Mouse (Mus musculus): ENCODE results near the gene Zranb1. TPM values are rescaled to one million over a fixed set of nuclear protein-coding genes. Genes with fewer than 3 reads are reported as not detected.
A peak's percentile ranks its signal among the peaks of the same experiment; 100 is the strongest.

Zranb1 gene
- 10 to 100 TPM; 30.0 to 35.5 TPM for total RNA-seq (2021)
- long read RNA-seq, experiment 1, full-length matches to known transcripts: 24 of 48 reads
- long read RNA-seq, experiment 1, partial matches to known transcripts: 2 of 48 reads
- long read RNA-seq, experiment 1, other reads (novel, unspliced or antisense): 22 of 48 reads
- long read RNA-seq, experiment 2, full-length matches to known transcripts: 4 of 11 reads
- long read RNA-seq, experiment 2, partial matches to known transcripts: 2 of 11 reads
- long read RNA-seq, experiment 2, other reads (novel, unspliced or antisense): 5 of 11 reads

DNA sequence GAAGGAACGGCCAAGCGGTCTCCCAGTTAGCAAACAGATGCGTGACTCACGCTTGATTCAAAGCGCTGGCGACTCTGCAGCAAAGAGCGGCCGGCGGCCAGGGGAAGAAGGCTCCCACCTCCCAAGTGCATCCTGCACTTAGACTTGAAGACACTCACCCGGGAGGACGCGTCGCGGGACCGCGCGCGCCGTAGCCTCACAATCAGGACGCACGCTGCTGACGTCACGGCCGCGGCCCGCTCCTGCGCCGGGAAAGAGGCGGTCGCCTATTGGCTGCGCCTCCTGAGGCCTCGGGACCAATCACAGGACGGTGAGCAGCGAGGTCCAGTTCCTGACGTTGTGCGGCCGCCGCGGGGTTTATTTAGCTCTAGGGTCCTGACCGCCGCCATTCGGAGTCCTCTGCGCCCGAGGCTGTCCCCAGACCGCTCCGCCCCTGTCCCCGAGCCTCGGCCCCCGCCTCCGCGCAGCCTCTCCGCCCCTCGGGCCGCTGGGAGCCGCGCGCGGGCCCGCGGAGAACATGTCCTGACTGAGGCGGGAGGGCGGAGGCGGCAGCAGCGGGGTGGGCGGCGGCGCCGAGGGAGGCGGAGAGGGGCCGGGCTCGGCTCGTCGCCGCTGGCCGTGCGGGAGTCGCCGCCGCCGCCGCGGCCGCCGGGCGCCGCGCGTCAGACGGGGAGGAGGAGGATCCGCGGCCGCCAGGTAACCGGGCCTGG lies at the start of gene Zranb1:
TSS of gene Zranb1 (plus strand) at position 293 of the 710 bp plus-strand sequence.
- peak; percentile 99 for DNase-seq

DNA sequence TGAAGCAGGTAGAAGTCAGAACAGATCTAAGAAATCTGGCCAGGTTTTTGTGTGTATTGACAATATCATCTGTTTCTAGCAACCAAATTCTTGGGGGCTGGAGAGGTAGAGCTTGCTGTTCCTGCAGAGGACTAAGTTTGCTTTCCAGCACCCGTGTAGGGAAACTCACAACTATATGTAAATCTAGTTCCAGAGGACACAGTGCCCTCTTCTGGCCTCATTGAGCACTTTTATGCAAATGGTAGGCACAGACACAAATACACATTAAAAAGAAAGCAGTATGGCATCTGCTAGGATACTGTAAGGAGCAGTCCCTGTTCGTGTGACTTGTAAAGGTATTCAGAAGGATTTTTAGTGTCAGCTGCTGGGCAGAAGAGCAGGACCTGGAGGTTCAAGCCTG lies 48.6 kb upstream of the Zranb1 start:
- DNase-seq: no peak

DNA sequence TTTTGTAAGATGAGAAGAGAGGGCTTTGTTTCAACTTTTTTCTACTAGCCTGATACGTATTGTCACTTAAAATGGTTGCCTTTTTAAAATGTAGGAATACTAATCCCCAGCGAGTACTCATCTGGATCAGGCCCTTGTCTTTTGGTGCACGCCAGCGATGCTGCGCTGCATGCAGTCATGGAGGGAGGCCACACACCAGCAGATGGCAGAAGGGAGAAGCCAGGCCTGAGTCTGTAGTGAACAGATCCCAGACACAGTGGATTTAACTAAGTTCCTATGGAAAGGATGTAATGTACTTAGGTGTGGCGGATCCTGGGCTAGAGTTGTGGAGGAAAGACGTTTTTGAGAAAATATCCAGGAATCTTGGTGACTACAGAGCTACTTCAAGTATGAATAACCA lies 46.9 kb upstream of the Zranb1 start:
- no peak for DNase-seq

DNA sequence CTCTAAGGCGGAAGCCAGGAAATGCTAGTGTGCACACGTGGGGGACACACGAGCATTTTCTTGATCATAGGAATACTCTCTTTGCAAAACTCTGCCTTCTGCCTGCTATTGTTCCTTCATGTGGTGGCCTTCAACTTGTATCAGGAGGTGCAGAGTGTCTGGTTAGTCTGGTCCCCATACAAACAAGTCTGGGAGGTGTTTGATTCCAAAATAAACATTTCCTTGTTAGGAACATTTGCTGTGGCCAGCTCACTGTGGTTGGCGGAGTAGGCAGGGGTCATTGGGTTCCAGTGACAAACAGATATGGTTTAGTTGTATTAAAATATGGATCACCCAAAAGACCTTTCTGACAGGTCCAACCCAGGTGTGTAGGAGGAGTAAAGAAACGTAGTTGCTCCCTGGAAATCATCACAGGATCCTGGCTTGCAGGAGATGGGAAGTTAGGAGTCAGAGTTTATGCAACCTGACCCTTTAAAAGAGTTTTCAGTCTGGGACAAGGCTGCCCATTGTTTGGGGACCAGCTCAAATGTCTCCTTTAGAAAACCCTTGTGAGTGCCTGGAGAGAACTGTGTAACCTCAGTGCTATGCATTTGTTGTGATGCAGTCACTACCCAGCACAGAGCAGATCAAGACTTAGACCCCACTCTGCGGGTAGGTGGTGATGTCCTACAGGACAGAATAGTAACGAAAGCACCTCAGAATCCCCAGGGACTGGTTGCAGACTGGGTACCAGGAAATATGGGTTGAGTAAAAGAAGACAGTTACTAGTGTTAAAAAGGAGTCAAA lies 43.7 kb upstream of the Zranb1 start:
- DNase-seq: no peak

DNA sequence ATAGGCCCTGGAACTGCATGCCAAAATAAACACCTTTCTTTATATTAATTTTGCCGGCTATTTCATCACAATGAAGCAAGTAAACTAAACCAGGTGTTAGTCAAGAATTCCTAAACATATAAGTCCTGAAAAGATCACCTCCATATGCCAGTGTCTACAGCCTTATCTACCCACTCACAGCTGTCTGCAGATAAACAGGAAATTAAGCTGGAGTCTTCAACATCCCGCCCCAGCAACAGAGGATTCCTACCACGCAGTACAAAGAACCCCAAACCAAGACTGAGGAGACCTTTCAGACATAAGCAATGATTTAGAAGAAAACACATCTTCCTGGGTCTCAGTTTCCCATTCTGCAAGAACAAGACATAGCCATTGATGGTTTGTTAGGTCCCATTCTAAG lies 42.9 kb upstream of the Zranb1 start:
- DNase-seq: no peak

DNA sequence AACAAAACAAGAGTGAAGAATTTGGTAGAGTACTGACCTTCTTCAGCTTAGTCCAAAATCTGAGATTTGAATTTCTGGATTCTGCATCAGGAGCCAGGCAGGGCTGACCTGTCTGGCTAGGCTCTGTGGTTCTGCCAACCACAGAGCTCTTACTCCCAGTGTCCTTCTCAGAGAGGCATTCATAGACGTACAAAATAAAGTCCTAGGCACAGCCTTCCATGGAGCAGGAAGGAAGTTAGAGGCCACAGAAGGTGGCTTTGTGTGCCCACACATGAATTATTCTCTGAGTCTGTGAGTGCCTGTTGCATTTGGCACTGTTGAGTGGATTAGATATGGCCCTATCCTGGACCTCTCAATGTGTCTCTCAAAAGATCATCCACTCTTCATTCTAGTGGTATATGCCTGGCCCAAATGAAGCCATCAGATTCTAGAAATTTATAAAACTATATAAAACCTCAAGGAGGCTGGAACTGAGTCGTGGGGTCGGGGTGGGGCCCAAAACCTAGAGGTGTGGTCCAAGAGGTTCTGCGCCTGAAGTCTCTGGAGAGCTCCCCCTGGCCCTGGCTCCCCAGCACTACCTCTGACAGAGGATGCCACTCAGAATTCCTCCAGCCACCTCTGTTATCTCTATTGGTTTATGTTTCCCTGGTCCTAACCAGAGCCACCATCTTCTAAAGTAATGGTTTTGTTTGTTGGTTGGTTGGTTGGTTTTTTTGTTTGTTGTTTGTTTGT lies 42.3 kb upstream of the Zranb1 start:
- DNase-seq: no peak

DNA sequence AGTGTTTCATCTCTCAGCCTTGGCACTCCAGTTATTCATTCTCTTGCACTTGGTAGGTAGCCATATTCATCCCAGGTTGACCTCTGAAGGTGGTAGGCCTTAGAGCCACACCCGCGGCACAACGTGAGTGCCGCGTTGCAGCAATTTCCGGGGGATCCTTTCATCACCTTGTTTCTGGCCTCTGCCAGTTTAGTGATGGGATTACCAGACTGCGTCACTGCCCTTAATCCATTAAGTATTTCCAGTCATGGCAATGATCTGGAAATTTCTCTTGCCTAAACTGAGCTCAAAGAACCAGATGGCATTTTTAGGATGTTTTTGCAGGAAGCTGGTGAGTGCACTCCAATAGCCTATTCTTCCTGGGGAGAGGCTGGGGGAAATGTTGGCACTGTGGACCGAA lies 41.3 kb upstream of the Zranb1 start:
- DNase-seq: no peak

DNA sequence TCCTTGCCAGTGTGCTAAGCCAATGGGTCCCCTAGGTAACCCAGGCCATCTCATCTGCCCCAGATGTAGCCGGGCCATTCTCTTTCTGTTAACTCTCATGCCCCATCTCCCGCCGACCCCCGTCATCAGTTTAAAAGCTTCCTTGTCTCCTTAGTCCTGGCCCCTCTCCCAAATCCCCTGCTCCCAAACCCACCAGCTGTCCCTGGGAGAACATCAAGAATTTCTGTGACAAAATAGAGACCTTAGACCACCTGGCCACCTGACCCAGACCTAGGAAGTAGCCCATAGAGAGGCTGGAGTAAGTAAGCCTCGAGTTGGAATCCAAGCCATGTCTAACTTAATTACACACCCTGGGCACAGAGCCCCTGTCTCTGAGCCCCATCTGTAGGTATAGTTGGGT lies 40.7 kb upstream of the Zranb1 start:
- DNase-seq: no peak

DNA sequence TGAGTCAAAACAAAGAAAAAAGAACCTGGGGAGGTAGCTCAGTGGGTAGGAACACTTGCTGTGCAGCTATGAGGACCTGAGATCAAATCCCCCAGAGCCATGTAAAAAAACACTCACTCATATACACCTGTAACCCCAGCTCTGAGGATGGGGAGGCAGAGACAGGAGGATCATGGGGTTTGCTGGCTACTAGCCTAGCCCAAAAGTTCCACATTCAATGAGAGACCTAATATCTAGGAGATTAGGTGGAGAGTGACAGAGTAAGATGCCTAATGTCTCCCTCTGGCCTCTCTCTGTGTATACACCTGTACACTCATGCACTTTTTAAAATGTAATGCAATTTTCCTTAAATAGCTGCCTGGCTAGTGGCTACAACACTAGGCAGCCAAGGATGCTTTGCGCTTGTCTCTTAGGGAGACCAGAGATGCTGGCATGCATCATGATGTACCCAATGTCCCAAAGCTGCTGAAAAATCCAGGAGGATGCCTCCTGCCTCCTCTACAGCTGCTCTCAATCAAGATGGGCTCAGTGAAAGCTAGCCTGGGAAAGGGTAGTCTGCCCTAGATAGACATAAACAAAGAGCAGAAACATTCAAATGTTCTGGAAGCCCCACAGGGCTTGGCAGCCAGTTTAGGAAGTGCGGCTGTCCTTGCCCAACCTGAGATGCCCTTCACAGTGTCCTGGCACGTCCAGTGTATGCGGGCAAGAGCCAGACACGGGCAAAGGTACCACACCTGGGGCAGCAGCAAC lies 39.2 kb upstream of the Zranb1 start:
- DNase-seq: peak in 1 of 2 experiments; percentile 10

DNA sequence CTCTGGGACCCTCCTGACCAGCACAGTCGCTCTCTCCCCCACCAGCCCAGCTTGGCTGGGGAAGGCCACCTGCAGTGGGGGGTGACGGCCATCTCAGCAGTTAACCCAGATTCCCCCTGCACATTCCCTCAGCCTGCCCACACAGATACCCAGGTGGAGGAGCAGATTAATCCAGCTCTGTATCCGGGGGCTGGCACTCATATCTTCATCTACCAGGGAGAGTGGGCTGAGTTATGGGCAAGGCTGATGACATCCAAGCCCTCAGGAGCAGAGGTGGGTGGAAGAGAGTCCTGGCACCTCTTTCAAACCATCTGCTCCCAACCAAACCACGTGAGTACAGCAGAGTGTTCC lies 38.7 kb upstream of the Zranb1 start:
- no peak for DNase-seq

DNA sequence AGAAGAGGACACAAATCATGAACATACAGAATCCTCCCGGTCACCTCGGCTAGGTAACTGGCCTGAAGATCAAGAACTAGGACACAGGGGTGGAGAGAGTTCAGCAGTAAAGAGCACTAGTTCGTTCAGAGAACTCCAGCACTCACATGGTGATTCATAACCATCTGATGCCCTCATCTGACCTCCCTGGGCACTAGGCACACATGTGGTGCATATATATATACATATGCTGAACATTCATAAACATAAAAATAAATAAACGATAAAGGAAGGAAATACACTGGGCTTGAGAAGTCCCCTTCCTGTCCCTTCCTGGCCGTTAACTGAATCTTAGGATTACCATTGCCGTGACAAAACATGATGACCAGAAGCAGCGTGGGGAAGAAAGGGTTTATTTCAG lies 38.1 kb upstream of the Zranb1 start:
- DNase-seq: no peak

DNA sequence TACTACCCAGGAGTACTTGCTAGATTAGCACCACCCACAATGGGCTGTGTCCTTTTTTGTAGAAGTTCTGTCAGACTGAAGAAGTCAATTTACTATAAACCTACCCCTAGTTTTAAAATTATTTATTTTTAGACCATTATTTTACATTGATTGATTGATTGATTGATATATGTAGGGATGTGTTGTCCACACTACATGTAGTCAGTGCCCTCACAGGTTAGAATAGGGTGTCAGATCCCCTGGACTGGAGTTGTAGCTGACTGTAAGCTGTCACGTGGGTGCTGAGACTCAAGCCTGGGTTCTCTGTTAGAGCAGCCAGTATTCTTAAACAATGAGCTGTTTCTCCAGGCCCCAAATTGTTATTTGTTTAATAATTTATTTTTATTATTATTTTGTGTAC lies 37.6 kb upstream of the Zranb1 start:
- no peak for DNase-seq

DNA sequence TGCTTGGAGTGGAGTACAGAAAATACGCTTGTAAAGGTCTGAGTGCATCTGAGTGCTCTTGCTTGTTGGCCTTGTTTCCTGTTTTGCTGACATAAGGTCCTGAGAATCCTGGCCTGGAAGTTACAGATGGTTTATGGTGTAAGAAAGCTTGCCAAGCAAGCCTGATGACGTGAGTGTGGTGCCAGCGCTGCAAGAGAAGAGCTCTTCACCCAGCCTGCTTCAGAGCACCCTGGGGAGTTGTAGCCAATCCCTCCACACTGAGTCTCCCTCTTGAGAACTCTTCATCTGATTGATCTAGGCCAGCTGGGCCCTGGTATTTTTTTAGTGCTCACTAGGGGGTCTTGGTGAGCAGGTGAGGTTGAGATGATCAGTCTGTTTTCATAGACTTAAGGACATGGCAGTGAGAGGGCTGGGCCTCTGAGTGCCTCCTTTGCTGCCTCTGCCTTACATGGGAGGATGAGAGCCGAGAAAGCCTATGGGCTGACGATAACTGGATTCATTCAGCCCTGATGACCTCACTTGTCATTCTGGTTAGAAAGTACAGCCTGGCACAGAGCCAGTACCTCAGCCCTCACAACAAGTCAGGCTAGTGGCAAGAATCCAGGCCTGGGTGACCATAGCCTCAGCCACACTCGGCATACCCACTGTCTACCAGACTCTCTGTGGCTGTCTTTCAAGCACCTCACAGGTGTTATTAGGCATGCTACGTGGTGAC lies 35.9 kb upstream of the Zranb1 start:
- peak; percentile 80 for DNase-seq

DNA sequence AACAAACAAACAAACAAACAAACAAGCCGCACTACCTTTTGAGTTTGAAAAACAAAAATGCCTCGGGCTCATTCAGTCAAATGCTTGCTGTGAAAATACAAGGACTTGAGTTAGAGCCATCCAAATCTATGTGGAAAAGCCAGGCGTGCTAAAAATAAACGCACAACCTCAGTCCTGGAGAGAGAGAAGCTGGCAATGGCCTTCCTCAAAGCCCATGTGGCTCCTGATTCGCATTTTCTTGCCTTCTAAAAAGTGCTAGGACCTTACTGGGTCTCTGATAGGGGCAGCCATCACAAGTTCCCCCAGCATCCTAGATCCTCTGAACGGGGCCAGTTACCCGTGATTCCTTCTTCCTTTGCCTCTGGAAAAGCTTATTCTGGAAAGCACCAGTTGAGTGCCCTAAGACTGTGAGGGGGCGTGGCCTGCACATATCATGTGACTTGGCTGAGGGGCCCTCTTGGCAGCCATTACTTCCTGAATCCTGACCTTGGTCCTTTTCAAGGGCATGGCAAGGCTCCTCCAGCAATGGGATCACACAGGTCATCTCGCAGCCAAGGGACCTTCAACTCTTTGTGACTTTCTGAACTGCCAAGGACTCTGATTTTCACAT lies 34.6 kb upstream of the Zranb1 start:
- peak; percentile 58 to 71 for DNase-seq

DNA sequence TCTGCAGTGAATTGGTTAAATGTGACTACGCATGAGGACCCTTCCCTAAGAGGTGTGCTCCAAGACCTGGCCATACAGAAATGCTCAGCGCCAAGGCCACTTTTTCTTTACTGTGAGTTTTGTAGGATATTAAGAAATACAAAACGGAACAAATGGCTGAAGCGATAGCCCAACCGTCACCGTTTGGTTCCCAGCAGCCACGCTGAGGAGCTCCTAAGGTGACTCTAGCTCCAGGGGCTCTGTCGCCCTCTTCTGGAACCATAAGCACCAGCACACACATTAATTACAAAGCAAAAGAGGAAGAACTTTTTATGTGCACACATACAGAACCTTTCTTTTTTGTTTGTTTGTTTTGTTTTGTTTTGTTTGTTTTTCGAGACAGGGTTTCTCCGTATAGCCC lies 33.7 kb upstream of the Zranb1 start:
- DNase-seq: no peak

DNA sequence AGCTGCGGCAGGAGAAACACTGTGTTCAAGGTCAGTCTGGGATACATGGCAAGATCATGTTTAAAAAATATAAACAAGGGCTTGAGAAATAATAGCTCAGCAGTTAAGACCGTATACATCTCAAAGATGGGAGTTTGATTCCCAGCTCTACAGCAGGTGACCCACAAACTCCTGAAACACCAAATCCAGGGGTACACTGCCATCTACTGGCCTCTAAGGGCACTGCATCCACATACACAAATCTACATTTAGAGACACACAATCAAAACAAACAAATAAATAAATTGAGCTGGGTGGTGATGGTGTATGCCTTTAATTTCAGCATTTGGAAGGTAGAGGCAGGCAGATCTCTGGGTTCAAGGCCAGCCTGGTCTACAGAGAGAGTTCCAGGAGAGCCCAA lies 32.7 kb upstream of the Zranb1 start:
- peak in 1 of 2 experiments; percentile 19 for DNase-seq

DNA sequence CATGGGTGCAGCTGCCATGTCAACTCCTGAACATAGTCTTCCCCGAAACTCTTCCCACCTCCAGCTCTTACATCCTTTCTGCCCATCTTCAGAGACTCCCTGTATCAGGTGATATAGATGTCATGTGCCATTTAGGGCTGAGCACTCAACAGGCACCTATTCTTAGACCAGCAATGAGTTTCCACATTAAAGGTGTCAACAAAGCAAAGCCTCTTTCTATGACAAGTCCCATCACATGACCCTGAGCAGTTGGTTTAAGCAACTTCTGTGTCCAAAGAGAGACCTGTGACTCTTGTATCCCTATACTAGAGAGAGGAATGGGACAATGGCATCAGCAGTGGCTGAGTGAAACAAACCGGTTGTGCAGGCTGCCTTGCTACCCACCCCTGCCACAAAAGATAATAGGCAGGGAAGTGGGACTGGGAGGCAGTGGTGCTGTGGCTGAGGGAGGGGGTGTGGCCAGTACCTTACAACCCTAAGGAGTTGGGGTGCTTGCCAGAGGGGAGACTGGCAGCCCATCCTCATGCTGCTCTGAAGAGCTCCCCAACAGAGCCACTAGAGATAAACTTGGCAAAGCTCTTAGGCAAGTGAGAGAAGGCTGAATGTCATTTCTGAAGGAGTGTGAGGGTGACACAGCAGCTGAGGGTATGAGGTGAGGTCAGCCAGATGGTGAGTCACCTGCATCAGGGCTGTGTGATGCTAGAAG lies 30.0 kb upstream of the Zranb1 start:
- DNase-seq: peak; percentile 53 to 54

DNA sequence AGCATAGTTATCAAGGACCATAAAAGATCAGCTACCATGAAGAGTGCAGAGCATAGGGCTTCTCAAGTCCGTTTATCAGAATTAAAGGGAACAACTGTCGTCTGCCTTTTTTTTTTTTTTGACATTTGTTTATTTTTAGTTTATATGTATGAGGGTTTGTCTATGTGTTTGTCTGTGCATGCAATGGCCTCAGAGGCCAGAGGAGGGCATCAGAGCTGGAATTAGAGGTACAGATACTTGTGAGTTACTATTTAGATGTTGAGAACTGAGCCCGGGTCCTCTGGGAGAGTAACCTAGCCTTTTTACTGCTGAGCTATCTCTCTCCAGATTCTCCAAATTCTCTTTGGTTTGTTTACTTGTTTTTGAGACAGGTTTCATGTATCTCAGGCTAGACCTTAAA lies 27.1 kb upstream of the Zranb1 start:
- DNase-seq: no peak

DNA sequence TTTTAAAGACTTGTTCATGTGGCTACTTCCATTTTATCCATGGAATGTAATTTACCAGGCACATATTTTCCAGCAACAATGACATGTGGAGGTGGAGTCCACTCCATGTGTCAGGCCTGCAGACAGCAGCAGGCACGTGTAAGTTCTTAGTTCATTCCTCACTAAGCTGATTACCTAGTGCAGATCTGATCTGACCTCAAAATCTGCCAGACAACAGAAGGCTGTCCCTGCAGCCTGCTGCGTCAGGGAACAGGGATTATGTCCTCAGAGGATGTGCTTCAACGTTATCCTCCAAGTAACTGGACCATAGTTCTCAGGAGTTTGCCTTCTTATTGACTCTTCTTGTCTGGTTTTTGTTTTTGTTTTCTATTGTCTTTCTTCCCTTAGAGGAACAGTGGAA lies 9.0 kb upstream of the Zranb1 start:
- DNase-seq: no peak

DNA sequence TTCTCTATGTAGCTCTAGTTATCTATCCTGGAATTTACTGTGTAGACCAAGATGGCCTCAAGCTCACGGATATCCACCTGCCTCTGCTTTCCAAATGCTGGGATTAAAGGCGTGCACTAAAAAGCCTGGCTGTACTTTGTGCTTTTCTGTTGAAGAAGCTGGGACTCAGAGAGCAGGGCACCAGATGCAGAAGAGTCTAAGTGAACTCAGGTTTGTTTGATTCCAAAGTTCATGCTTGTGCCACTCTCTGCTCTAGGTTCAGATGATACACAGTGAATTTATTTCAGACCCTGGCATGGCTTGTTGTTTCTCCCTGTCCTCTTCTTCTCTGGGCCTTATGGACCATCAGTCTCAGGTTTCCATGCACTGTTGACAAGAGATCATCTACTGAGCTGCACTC lies 5.7 kb upstream of the Zranb1 start:
- no peak for DNase-seq
